ENCODE assay signal across 8 mouse cellular contexts in genomic region chr8:95142075-95142831, GRCm38 (mm10).
A peak's percentile ranks its signal among the peaks of the same experiment; 100 is the strongest.
DNase-seq lines count a peak whose midpoint lies in the region; ATAC-seq lines count a peak whose summit lies in the region.

No protein-coding gene starts in this region.

- WGBS in hindbrain, embryonic 14.5 days: 1% methylated on average over 34 of the region's 66 CpGs

- ATAC-seq in hindbrain, embryonic 14.5 days (ENCODE audit: low FRiP score): peak; percentile 82

- H3K36me3 ChIP-seq in hindbrain, embryonic 14.5 days (replicated peaks; ENCODE audit: control insufficient read depth, insufficient read depth): no peaks in the 10 kb centered on the region

- H3K9ac ChIP-seq in hindbrain, embryonic 14.5 days: peak overlapping the region; percentile 86

- H3K9me3 ChIP-seq in hindbrain, embryonic 14.5 days (ENCODE audit: control insufficient read depth, low read length): no peaks in the 10 kb centered on the region

- peak overlapping the region; percentile 77 for H3K4me3 ChIP-seq in hindbrain, embryonic 14.5 days (replicated peaks; ENCODE audit: low read length)

- peak overlapping the region; percentile 80 for H3K27ac ChIP-seq in hindbrain, embryonic 14.5 days

- DNase-seq in NIH3T3 (ENCODE audit: low read depth): peak; percentile 88
- DNase-seq in cerebellum, postnatal 10 days: peak; percentile 88 to 93
- peak; percentile 64 to 74 for DNase-seq in frontal cortex, postnatal 25 days (ENCODE audit: low spot score in 2 of 2)
- peak; percentile 84 for DNase-seq in hindbrain, embryonic 14.5 days (ENCODE audit: low spot score)
- DNase-seq in layer of hippocampus, postnatal 36 days: peak; percentile 82 to 85
- peak; percentile 86 for DNase-seq in lung, postnatal 14 days
- peak; percentile 87 for DNase-seq in retina, postnatal 1 day
- peak; percentile 48 for DNase-seq in urinary bladder, adult 2 months (ENCODE audit: low spot score)

- H3K27me3 ChIP-seq in hindbrain, embryonic 14.5 days (ENCODE audit: control insufficient read depth, insufficient read depth, low read length): peaks cover 12% of the 10 kb centered on the region; the same call in 1 of the 2 replicates

- peak overlapping the region; percentile 99 for H3K4me2 ChIP-seq in hindbrain, embryonic 14.5 days (replicated peaks)

- peaks cover 48% of the 10 kb centered on the region for H3K4me1 ChIP-seq in hindbrain, embryonic 14.5 days (replicated peaks; ENCODE audit: control insufficient read depth, insufficient read depth, low read length)

Comparison
In these comparisons a context has a peak if more than half of its experiments do, and no peak if none do; other contexts are left out.
1. Peak in every context shown above with its lines: DNase-seq, ATAC-seq, H3K4me3 ChIP-seq and H3K27ac ChIP-seq.